Mouse (Mus musculus) CD4-positive, CD25-positive, alpha-beta regulatory T cell, adult 4 months (primary cell): ENCODE results near the gene Myo5a. TPM values are rescaled to one million over a fixed set of nuclear protein-coding genes. Genes with fewer than 3 reads are reported as not detected.

Source experiments
- ATAC-seq: one replicate; pipeline ENCODE4 v1.8.0; 2017
- polyA plus RNA-seq, 2 experiments: library from polyadenylated mRNA; unstranded; fragments of 100-300 nt; shearing (Covaris generic); gene quantifications; one replicate each; pipeline ENCODE4 v1.2.1; 2017

Myo5a gene
- polyA plus RNA-seq, 2 experiments from 2014 or later: 6.0 to 8.2 TPM

- peak; percentile 31 for ATAC-seq
Measured at GRCm38 (mm10) chr9:75071706-75072192, 934 bp downstream of the Myo5a start.

- no peak for ATAC-seq
Measured at GRCm38 (mm10) chr9:75072361-75072760, 1.5 kb downstream of the Myo5a start.

GRCm38 (mm10) chr9:75077191-75077590 lies 6.4 kb downstream of the Myo5a start:
- ATAC-seq: no peak

- ATAC-seq: no peak
Measured at GRCm38 (mm10) chr9:75085242-75085824, 14.5 kb downstream of the Myo5a start.

GRCm38 (mm10) chr9:75087823-75088222 lies 17.0 kb downstream of the Myo5a start:
- ATAC-seq: no peak

- no peak for ATAC-seq
Measured at GRCm38 (mm10) chr9:75089285-75089684, 18.5 kb downstream of the Myo5a start.

- no peak for ATAC-seq
Measured at GRCm38 (mm10) chr9:75092134-75092533, 21.3 kb downstream of the Myo5a start.

- no peak for ATAC-seq
Measured at GRCm38 (mm10) chr9:75094762-75095161, 23.9 kb downstream of the Myo5a start.

- ATAC-seq: no peak
Measured at GRCm38 (mm10) chr9:75098937-75099336, 28.1 kb downstream of the Myo5a start.

- ATAC-seq: no peak
Measured at GRCm38 (mm10) chr9:75100157-75100781, 29.5 kb downstream of the Myo5a start.

GRCm38 (mm10) chr9:75102131-75102530 lies 31.3 kb downstream of the Myo5a start:
- ATAC-seq: no peak

- no peak for ATAC-seq
Measured at GRCm38 (mm10) chr9:75116571-75117177, 45.9 kb downstream of the Myo5a start.

- no peak for ATAC-seq
Measured at GRCm38 (mm10) chr9:75121126-75121525, 50.3 kb downstream of the Myo5a start.

GRCm38 (mm10) chr9:75124201-75124721 lies 53.4 kb downstream of the Myo5a start:
- no peak for ATAC-seq

GRCm38 (mm10) chr9:75130553-75130952 lies 59.7 kb downstream of the Myo5a start:
- ATAC-seq: no peak

- ATAC-seq: no peak
Measured at GRCm38 (mm10) chr9:75146911-75147310, 76.1 kb downstream of the Myo5a start.

- no peak for ATAC-seq
Measured at GRCm38 (mm10) chr9:75160525-75160924, 89.7 kb downstream of the Myo5a start.

GRCm38 (mm10) chr9:75163650-75164049 lies 92.8 kb downstream of the Myo5a start:
- ATAC-seq: no peak

GRCm38 (mm10) chr9:75171721-75172120 lies 100.9 kb downstream of the Myo5a start:
- ATAC-seq: no peak

GRCm38 (mm10) chr9:75187646-75188260 lies 116.9 kb downstream of the Myo5a start:
- ATAC-seq: no peak

- no peak for ATAC-seq
Measured at GRCm38 (mm10) chr9:75193858-75194257, 123.0 kb downstream of the Myo5a start.

GRCm38 (mm10) chr9:75196335-75196734 lies 125.5 kb downstream of the Myo5a start:
- ATAC-seq: no peak

GRCm38 (mm10) chr9:75197297-75197696 lies 126.5 kb downstream of the Myo5a start:
- ATAC-seq: no peak
